Mouse (Mus musculus) heart, embryonic 12.5 days (tissue): ENCODE measurements around the gene Gm8159. TPM values are rescaled to one million over a fixed set of nuclear protein-coding genes. Genes with fewer than 3 reads are reported as not detected.
"Not testable (repeated sequence)": the region's sequence is repeated elsewhere in the genome, so short reads cannot be mapped to it uniquely, and the experiment has no call there.

ENCODE experiments used
- ATAC-seq: fragments of 200-750 bp; cut with Nextera tagmentation; 2 replicates; pipeline ENCODE4 v1.8.0; 2017; ENCODE audit warnings: moderate TSS enrichment, moderate library complexity; ENCODE audit not compliant: insufficient number of reproducible peaks, low FRiP score
- H3K27ac ChIP-seq: fragments of 300-500 bp; sonication (generic); 2 replicates; pipeline ENCODE4 v1.5.1; 2016; ENCODE audit warnings: mild to moderate bottlenecking, moderate library complexity; ENCODE audit not compliant: poor library complexity, severe bottlenecking
- H3K27me3 ChIP-seq: fragments of 300-500 bp; sonication (generic); replicated peaks from 2 replicates; pipeline ENCODE4 v1.6.1; 2016; ENCODE audit warnings: mild to moderate bottlenecking, moderate library complexity
- H3K36me3 ChIP-seq: fragments of 300-500 bp; sonication (generic); 2 replicates; pipeline ENCODE4 v1.6.1; 2016; ENCODE audit warnings: mild to moderate bottlenecking, moderate library complexity
- H3K4me1 ChIP-seq: fragments of 300-500 bp; sonication (generic); replicated peaks from 2 replicates; pipeline ENCODE4 v1.6.1; 2016; ENCODE audit warnings: mild to moderate bottlenecking
- H3K4me2 ChIP-seq: fragments of 300-500 bp; sonication (generic); 2 replicates; pipeline ENCODE4 v1.6.1; 2016; ENCODE audit warnings: mild to moderate bottlenecking, moderate library complexity
- H3K4me3 ChIP-seq: fragments of 300-500 bp; sonication (generic); 2 replicates; pipeline ENCODE4 v1.5.1; 2016; ENCODE audit warnings: mild to moderate bottlenecking
- H3K9ac ChIP-seq: fragments of 300-500 bp; sonication (generic); 2 replicates; pipeline ENCODE4 v1.6.1; 2016; ENCODE audit warnings: mild to moderate bottlenecking, moderate library complexity
- H3K9me3 ChIP-seq: fragments of 300-500 bp; sonication (generic); replicated peaks from 2 replicates; pipeline ENCODE4 v1.6.1; 2016; ENCODE audit warnings: mild to moderate bottlenecking, moderate library complexity
- WGBS: fragments of 180-500 bp; shearing (Covaris S2); methylation state at CpG from one replicate; pipeline ENCODE4 v1.1.7; 2016; 5-methylcytosine and 5-hydroxymethylcytosine counted together
- polyA plus RNA-seq: library from polyadenylated mRNA; unstranded; fragments of >200 nt; fragmentation: Nextera tagmentation; extraction: Ambion mirVana; gene quantifications from 2 replicates; pipeline ENCODE4 v1.2.1, GENCODE M21; 2016

Gm8159 gene
- polyA plus RNA-seq, result not detected in 2 replicates

DNA sequence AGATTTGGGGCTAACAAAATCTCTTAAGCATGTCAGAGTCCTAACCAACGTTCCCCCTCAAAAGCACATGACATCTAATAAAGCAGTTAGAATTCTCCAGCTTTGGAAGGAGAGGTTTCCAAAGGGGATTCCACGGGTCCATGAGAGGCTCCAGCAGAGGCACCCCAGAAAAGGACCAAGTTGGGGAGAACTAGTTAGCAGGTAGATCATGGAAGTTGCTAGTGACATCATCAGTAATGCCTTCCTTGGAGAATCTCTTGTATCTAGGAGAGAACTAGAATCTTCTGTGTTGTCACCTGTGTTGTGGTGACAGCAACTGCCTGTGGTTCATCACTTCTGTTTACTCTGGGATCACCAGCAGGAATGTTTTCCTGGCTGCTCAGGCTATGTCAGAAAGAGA lies at the start of gene Gm8159:
Gene Gm8159 (plus strand): TSS at position 301 of the 400 bp plus-strand sequence.
- WGBS, result no CpG with 5 or more reads among the region's 2 CpGs
- not testable (repeated sequence) for H3K4me2 ChIP-seq, H3K36me3 ChIP-seq, H3K27ac ChIP-seq, H3K4me1 ChIP-seq, H3K9ac ChIP-seq, ATAC-seq, H3K27me3 ChIP-seq, H3K4me3 ChIP-seq, H3K9me3 ChIP-seq

DNA sequence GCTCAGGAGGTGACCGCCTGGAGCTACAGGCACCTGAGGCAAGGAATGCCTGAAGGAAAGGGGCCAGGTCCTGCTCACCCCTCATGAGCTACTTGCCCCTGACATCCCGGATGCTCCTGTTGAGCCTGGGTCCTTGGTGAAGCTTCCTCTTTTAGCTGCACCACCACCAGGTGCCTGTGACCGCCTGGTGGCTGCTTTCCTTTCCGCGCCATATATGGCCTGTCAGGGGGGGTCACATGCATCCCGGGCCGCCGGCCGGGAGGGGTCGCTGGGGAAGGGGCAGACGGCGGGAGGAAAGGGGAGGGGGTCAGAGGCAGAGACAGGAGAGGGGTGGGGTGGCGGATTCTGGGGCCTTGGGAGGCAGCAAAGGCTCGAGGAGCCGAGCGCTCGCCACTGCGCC lies 17.2 kb downstream of the Gm8159 start:
- ATAC-seq, H3K9ac ChIP-seq, H3K9me3 ChIP-seq, H3K27ac ChIP-seq, H3K36me3 ChIP-seq, H3K27me3 ChIP-seq, H3K4me1 ChIP-seq: not testable (repeated sequence)
- Histone ChIP-seq H3K4me2 (peak overlapping the region; percentile 71), H3K4me3 (peak overlapping the region; percentile 40)
- 5% methylated on average over 13 of the region's 18 CpGs for WGBS

DNA sequence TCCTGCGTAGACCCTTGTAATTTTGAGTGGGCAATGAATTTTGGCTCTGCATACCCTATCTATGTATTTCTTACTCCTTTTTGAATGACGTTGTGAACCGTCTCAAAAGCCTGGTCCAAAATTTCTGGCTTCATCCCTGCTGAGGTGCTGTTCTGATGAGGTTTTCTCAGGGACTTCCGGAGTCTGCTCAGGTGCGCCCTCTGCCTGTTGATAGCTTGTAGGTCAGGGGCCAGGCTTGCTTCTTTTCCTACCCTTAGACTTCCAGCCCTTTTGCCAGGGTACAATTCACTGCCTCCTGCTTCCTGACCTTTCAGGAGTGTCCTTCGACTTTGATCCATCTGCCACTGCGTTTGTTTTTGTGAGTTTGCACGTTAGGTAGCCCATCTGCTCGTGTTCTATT lies 18.2 kb downstream of the Gm8159 start:
- H3K9me3 ChIP-seq, H3K9ac ChIP-seq, ATAC-seq, H3K4me1 ChIP-seq, H3K27me3 ChIP-seq, H3K4me2 ChIP-seq, H3K4me3 ChIP-seq, H3K27ac ChIP-seq, H3K36me3 ChIP-seq: not testable (repeated sequence)
- 4% methylated on average over 5 of the region's 9 CpGs for WGBS

DNA sequence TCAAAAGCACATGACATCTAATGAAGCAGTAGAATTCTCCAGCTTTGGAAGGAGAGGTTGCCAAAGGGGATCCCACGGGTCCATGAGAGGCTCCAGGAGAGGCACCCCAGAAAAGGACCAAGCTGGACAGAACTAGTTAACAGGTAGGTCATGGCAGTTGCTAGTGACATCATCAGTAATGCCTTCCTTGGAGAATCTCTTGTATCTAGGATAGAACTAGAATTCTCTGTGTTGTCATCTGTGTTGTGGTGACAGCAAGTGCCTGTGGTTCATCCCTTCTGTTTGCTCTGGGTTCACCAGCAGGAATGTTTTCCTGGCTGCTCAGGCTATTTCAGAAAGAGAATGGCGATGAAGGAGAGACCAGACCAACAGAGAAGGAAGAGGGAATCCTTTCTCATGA lies 31.7 kb downstream of the Gm8159 start, which contains the start of gene Gm3239:
Gene Gm3239 (plus strand): TSS at position 301 of the 400 bp plus-strand sequence.
- not testable (repeated sequence) for H3K4me1 ChIP-seq, H3K27me3 ChIP-seq, H3K4me3 ChIP-seq, H3K4me2 ChIP-seq, H3K9me3 ChIP-seq, H3K36me3 ChIP-seq, ATAC-seq, H3K27ac ChIP-seq, H3K9ac ChIP-seq
- no CpG with 5 or more reads among the region's 2 CpGs for WGBS

Other genes with a start within 250 kb of the Gm8159 start
- gene Gm3159, start 234.8 kb upstream of the Gm8159 start, polyA plus RNA-seq, result not detected in 2 replicates
- gene Gm3164, start 216.9 kb upstream of the Gm8159 start, polyA plus RNA-seq, result 0.42 and 0.46 TPM in 2 replicates
- gene Gm3173, start 201.4 kb upstream of the Gm8159 start, polyA plus RNA-seq, result not detected in 2 replicates
- not detected in 2 replicates for gene Gm3182, start 150.6 kb upstream of the Gm8159 start, polyA plus RNA-seq
- gene Gm3047, start 76.9 kb upstream of the Gm8159 start, polyA plus RNA-seq, result 0.24 TPM in 1 of 2 replicates, not detected in the other
- 0.41 and 0.87 TPM in 2 replicates for gene Gm3239, start 31.8 kb downstream of the Gm8159 start, polyA plus RNA-seq
- not detected in 2 replicates for gene Gm7876, start 76.9 kb downstream of the Gm8159 start, polyA plus RNA-seq
- 0.13 and 0.45 TPM in 2 replicates for gene Gm3252, start 94.4 kb downstream of the Gm8159 start, polyA plus RNA-seq
- not detected in 2 replicates for gene Gm9602, start 144.0 kb downstream of the Gm8159 start, polyA plus RNA-seq
- gene Gm3269, start 205.8 kb downstream of the Gm8159 start, polyA plus RNA-seq, result not detected in 2 replicates
- 1.9 and 2.1 TPM in 2 replicates for gene Gm3264, start 223.2 kb downstream of the Gm8159 start, polyA plus RNA-seq